Mouse (Mus musculus) kidney, embryonic 14.5 days (tissue): Measurements from ENCODE around the gene Ddx51. TPM values are rescaled to one million over a fixed set of nuclear protein-coding genes. Genes with fewer than 3 reads are reported as not detected.

ENCODE experiments used
- ATAC-seq: fragments of 200-750 bp; cut with Nextera tagmentation; 2 replicates; pipeline ENCODE4 v1.8.0; 2017; ENCODE audit warnings: moderate number of reproducible peaks, mild to moderate bottlenecking, moderate TSS enrichment, moderate library complexity; ENCODE audit not compliant: low FRiP score, low TSS enrichment
- H3K27ac ChIP-seq: fragments of 300-500 bp; sonication (generic); 2 replicates; pipeline ENCODE4 v1.5.1; 2014; ENCODE audit warnings: low read depth, mild to moderate bottlenecking, low read length, moderate library complexity, mixed read lengths
- H3K27me3 ChIP-seq: fragments of 300-500 bp; sonication (generic); 2 replicates; pipeline ENCODE4 v1.6.1; 2014; ENCODE audit warnings: mild to moderate bottlenecking, low read length; ENCODE audit not compliant: control insufficient read depth, insufficient read depth
- H3K36me3 ChIP-seq: fragments of 300-500 bp; sonication (generic); 2 replicates; pipeline ENCODE4 v1.6.1; 2014; ENCODE audit warnings: low read length, mixed read lengths; ENCODE audit not compliant: control insufficient read depth, insufficient read depth
- H3K4me1 ChIP-seq: fragments of 300-500 bp; sonication (generic); 2 replicates; pipeline ENCODE4 v1.6.1; 2014; ENCODE audit warnings: low read length, mixed read lengths; ENCODE audit not compliant: control insufficient read depth, insufficient read depth
- H3K4me2 ChIP-seq: fragments of 300-500 bp; sonication (generic); replicated peaks from 2 replicates; pipeline ENCODE4 v1.6.1; 2014; ENCODE audit warnings: low read depth, mild to moderate bottlenecking, low read length
- H3K4me3 ChIP-seq: fragments of 300-500 bp; sonication (generic); 2 replicates; pipeline ENCODE4 v1.5.1; 2014; ENCODE audit warnings: mild to moderate bottlenecking, low read length
- H3K9ac ChIP-seq: fragments of 300-500 bp; sonication (generic); 2 replicates; pipeline ENCODE4 v1.6.1; 2014; ENCODE audit warnings: low read depth, mild to moderate bottlenecking, low read length, moderate library complexity
- H3K9me3 ChIP-seq: fragments of 300-500 bp; sonication (generic); 2 replicates; pipeline ENCODE4 v1.6.1; 2016; ENCODE audit warnings: low read length; ENCODE audit not compliant: control insufficient read depth
- WGBS: fragments of 180-500 bp; shearing (Covaris S2); extraction: QIAGEN DNeasy Blood & Tissue Kit; methylation state at CpG from one replicate; pipeline ENCODE4 v1.1.7; 2014; 5-methylcytosine and 5-hydroxymethylcytosine counted together
- polyA plus RNA-seq: library from polyadenylated mRNA; unstranded; fragments of >200 nt; fragmentation: Nextera tagmentation; extraction: Ambion mirVana; gene quantifications from 2 replicates; pipeline ENCODE4 v1.2.1, GENCODE M21; 2014

Gene Ddx51
- polyA plus RNA-seq, 1 experiment from 2014 or later: 31.1 TPM

DNA sequence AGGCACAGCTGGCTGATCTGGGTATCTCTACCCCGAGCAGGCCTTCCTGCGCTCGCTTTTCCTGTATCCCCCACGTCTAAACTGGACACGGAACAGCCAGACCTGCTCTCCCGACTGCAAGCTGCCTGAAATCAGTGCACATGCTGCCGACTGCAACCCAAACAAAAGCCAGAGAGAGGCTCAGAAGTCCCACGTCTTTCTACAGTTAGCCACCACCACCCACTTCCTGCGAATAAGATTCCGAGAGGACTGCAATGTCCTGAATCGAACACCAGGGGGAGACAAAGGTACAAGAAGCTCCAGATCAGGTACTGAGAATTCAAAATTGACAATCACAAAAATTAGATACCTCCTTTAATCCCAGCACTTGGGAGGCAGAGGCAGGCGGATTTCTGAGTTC, 13.8 kb upstream of the Ddx51 start:
- peak; percentile 10; the same call in 1 of the 2 replicates for ATAC-seq
- Histone ChIP-seq H3K9ac (no peak overlapping the region), H3K4me1 (no peaks in the 10 kb centered on the region), H3K36me3 (no peaks in the 10 kb centered on the region), H3K4me2 (no peak overlapping the region; the same call in 1 of the 2 replicates), H3K27ac (no peak overlapping the region), H3K9me3 (no peaks in the 10 kb centered on the region), H3K27me3 (no peaks in the 10 kb centered on the region), H3K4me3 (no peak overlapping the region)
- 24% methylated on average over 12 of the region's 12 CpGs for WGBS

DNA sequence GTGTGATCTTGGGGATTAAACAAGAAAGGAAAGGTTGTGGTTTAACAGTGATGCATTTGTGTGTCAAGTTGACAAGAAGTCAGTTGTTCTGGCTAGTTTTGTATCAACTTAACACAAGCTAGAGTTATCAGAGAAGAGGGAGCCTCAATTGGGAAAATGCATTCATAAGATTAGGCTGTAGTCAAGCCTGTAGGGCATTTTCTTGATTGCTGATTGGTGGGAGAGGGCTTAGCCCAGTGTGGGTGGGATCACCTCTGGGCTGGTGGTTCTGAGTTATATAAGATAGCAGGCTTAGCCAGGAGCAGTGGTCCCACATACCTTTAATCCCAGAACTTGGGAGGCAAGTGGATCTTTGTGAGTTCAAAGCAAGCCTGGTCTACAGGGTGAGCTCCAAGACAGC, 6.9 kb upstream of the Ddx51 start:
- H3K4me3 ChIP-seq: no peak overlapping the region
- H3K9ac ChIP-seq: no peak overlapping the region
- no peaks in the 10 kb centered on the region for H3K4me1 ChIP-seq
- no peaks in the 10 kb centered on the region for H3K27me3 ChIP-seq
- no peak overlapping the region for H3K27ac ChIP-seq
- no peak for ATAC-seq
- H3K4me2 ChIP-seq: no peak overlapping the region
- H3K9me3 ChIP-seq: no peaks in the 10 kb centered on the region
- peaks cover 47% of the 10 kb centered on the region for H3K36me3 ChIP-seq

DNA sequence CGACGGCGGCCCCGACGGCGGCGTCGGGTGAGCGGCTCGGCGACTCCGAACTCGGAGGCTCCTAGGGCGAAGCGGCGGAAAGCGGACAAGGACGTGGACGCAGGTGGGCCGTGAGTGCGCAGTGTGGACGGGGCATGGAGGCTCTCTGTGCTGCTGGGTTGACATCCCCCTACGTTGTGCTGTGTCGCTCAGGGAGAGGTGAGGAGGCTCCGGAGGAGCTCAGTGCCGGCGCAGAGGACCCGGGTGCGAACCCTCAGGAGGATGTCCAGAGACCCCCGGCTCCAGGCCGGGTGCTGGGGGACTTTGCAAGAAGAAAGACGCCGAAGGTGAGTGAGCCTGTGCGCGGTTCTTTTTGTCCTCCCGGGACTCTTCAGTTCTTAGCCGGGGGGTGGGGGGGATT, 435 bp downstream of the Ddx51 start:
- H3K4me2 ChIP-seq: peak overlapping the region; percentile 93
- peaks cover 6% of the 10 kb centered on the region for H3K4me1 ChIP-seq
- H3K27ac ChIP-seq: no peak overlapping the region
- peak overlapping the region; percentile 88 for H3K9ac ChIP-seq
- peaks cover 67% of the 10 kb centered on the region for H3K36me3 ChIP-seq
- under 1% methylated on average over 35 of the region's 37 CpGs for WGBS
- H3K9me3 ChIP-seq: no peaks in the 10 kb centered on the region
- peak overlapping the region; percentile 99 for H3K4me3 ChIP-seq
- ATAC-seq: peak; percentile 36
- H3K27me3 ChIP-seq: no peaks in the 10 kb centered on the region

DNA sequence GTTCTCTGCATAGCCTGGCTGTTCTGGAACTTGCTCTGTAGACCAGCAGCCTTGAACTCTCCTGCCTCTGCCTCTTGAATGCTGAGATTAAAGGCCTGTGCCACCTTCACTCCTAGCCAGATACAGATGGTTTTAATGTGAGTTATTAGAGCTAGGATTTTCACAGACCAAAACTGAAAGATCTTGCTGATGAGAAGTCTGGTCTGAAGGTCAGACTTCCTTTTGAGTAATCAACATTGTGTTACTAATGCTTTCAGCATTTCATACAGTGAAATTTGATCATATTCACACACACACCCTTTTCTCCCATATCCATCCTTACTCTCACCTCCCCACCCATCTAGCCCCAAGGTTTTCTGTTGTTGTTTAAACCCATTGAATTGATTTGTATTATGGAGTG, 6.4 kb downstream of the Ddx51 start:
- no peak overlapping the region for H3K4me2 ChIP-seq
- H3K4me1 ChIP-seq: no peaks in the 10 kb centered on the region
- H3K27me3 ChIP-seq: no peaks in the 10 kb centered on the region
- peaks cover 77% of the 10 kb centered on the region for H3K36me3 ChIP-seq
- ATAC-seq: no peak
- no peaks in the 10 kb centered on the region for H3K9me3 ChIP-seq
- no peak overlapping the region for H3K9ac ChIP-seq
- H3K4me3 ChIP-seq: no peak overlapping the region
- no peak overlapping the region for H3K27ac ChIP-seq

DNA sequence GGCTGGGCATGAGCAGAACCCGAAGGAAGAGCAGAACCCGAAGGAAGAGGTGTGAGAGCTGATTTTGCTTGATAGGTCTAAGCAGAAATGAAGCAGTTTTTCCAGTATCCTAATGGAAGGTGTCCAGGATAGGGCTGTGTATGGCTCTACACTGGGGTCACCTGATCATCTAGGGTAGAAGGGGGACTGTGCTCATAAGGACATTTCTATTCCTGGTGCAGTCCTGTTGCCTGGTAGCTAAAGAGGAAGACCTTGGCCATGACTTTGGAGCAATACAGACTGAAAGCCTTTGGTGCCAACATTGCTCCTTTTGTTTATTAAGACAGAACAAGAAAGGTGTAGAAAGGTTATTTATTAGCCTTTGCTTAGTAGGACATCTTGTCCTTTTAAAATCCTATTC, 10.8 kb downstream of the Ddx51 start:
- no peaks in the 10 kb centered on the region for H3K27me3 ChIP-seq
- WGBS: 87% methylated on average over 2 of the region's 2 CpGs
- peaks cover 80% of the 10 kb centered on the region for H3K36me3 ChIP-seq

DNA sequence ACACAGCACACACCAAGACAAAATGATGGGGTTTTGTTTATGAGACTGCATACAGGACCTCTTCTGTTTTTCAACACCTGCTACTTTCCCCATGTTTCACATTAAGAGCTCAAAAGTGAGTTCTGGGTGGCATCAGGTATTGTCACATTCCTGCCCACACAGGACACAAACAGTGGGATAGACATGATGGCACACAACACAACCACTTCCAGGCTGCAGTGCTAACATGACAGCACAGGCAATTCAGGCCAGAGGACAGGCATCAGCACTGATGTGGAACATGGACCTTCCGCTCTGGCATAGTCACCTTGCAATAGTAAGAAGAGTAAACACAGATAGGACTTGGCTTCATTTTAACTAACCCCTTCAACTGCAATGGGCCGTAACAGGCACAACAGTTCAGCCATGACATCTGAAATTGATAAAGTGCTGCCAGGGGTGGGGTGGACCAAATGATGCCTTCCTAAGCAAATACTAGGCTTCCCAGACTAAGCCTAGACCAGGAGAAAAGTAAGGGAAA, 11.6 kb downstream of the Ddx51 start:
- Histone ChIP-seq H3K4me2 (no peak overlapping the region), H3K27ac (no peak overlapping the region), H3K4me1 (no peaks in the 10 kb centered on the region), H3K4me3 (no peak overlapping the region), H3K27me3 (no peaks in the 10 kb centered on the region), H3K36me3 (peaks cover 82% of the 10 kb centered on the region), H3K9ac (no peak overlapping the region), H3K9me3 (no peaks in the 10 kb centered on the region)
- WGBS: 92% methylated on average over 2 of the region's 2 CpGs
- ATAC-seq: no peak

More for the DNA sequence above, 10.8 kb downstream of the Ddx51 start:
- H3K9me3 ChIP-seq: no peaks in the 10 kb centered on the region
- H3K4me3 ChIP-seq: no peak overlapping the region
- no peaks in the 10 kb centered on the region for H3K4me1 ChIP-seq
- no peak overlapping the region for H3K27ac ChIP-seq
- no peak overlapping the region for H3K9ac ChIP-seq
- no peak overlapping the region for H3K4me2 ChIP-seq
- ATAC-seq: no peak

DNA sequence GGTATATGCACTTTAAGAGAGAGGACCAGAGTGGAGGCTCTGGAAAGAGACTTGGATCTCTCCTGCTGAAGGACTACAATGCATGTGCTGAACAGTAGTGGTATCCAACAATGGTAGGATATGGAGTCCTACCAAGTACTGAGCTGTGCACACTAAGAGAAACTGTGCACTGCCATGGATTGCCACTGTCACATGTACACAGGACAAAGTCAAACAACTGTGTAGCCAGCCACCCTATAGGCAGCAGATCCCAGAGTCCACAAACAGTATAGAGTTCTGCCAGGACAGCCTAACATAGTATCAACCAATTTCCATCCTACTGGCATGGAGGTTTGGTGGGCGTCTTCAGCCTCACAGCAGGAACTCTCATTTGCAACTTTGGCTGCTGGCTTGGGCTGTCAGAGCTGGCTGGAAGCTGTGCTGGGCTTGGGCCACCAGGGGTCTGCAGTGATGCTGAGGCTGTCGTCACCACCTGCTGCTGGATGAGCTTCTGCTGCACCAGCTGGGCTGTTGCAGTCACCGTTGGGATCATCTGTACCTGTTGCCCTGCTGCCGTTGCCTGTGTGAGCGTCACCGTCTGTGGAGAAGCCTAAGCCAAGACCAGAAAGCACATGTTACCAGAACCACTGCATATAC, 12.4 kb downstream of the Ddx51 start:
- no peaks in the 10 kb centered on the region for H3K9me3 ChIP-seq
- H3K9ac ChIP-seq: no peak overlapping the region
- H3K27ac ChIP-seq: no peak overlapping the region
- ATAC-seq: no peak
- no peaks in the 10 kb centered on the region for H3K4me1 ChIP-seq
- H3K36me3 ChIP-seq: peaks cover 84% of the 10 kb centered on the region
- no peak overlapping the region for H3K4me3 ChIP-seq
- no peaks in the 10 kb centered on the region for H3K27me3 ChIP-seq
- H3K4me2 ChIP-seq: no peak overlapping the region
- WGBS: 74% methylated on average over 6 of the region's 6 CpGs

DNA sequence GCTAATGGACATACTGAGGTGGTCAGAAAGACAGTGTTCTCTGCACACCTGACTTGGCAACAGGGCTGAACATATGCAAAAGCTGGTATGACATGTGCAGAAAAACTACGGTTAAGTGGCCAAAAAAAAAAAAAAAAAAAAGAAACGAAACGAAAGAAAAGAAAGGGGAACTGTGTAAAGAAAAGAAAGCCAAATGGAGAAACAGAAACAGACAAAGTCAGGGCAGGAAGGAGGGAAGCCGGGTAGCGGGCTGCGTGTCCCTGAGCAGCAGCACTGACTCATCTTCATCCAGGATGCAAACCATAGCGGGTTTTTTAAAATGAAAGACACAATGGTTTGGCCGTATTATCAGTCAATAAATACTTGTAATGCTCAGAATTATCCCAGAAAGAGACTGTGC, 28.8 kb downstream of the Ddx51 start:
- H3K9ac ChIP-seq: no peak overlapping the region
- H3K4me1 ChIP-seq: no peaks in the 10 kb centered on the region
- WGBS: 93% methylated on average over 8 of the region's 8 CpGs
- H3K27me3 ChIP-seq: no peaks in the 10 kb centered on the region
- ATAC-seq: no peak
- H3K27ac ChIP-seq: no peak overlapping the region
- no peak overlapping the region for H3K4me2 ChIP-seq
- no peaks in the 10 kb centered on the region for H3K9me3 ChIP-seq
- H3K4me3 ChIP-seq: no peak overlapping the region
- H3K36me3 ChIP-seq: peaks cover 94% of the 10 kb centered on the region

DNA sequence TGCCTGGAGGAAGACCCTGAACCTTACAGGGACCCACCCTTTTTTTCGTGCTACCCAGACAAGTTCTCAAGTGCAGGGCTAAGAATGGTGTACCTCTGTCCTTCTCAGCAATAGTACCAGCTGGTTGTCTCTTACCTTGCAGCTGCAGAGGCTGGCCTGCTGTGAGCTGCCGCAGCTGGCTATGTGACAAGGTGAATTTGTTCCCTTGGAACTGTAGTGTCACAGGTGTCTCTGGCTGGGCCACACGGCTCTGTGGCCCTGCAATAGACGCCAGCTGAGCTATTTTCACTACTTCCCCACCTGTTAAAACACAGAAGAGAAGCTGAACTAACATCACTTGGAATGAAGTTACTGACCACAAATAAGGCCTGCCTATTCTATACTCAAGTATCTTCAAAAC, 45.4 kb downstream of the Ddx51 start:
- Histone ChIP-seq H3K27me3 (no peaks in the 10 kb centered on the region), H3K4me3 (no peak overlapping the region), H3K4me1 (no peaks in the 10 kb centered on the region), H3K36me3 (peaks cover 93% of the 10 kb centered on the region), H3K9me3 (no peaks in the 10 kb centered on the region), H3K9ac (no peak overlapping the region), H3K4me2 (no peak overlapping the region), H3K27ac (no peak overlapping the region)
- no peak for ATAC-seq
- WGBS: 94% methylated on average over 4 of the region's 4 CpGs
